In the genomic region with DNA sequence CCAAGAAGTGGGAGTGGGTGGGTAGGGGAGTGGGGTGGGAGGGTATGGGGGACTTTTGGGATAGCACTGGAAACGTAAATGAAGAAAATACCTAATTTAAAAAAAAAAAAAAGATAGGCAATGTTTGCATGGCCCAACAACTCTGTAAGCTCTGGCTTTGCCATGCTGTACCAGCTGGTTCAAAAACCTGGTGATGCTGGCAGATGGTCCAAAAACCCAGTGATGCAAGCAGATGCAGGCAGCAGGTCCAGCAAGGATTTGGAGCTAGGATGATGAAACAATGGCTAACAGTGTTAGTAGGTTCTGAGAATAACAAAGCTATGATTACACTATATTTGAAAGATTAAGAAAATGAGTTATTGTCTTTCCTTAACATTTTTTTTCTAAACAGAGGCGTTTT, we compare ENCODE assay signal across 21 mouse cellular contexts.
A peak's percentile ranks its signal among the peaks of the same experiment; 100 is the strongest.
DNase-seq lines count a peak whose midpoint lies in the region; ATAC-seq lines count a peak whose summit lies in the region.
"Had no signal": no experiment of that assay in that cellular context is flagged by ENCODE, and none has a peak within 500 bp of the region (broad histone marks: within the 10 kb centered on the region; RNA-seq: fewer than 3 reads in every experiment).

No protein-coding gene starts in this region.

- no peak overlapping the region for H3K4me3 ChIP-seq in forebrain, embryonic 15.5 days
- no peak overlapping the region for H3K4me3 ChIP-seq in forebrain, embryonic 11.5 days (ENCODE audit: low read depth, low read length)
- H3K4me3 ChIP-seq: embryonic facial prominence, embryonic 13.5 days; heart, adult 2 months; hindbrain, embryonic 13.5 days; limb, embryonic 13.5 days; midbrain, embryonic 15.5 days had no signal

- DNase-seq in forebrain, embryonic 11.5 days (ENCODE audit: low spot score) = no peak
- peak; percentile 4 for DNase-seq in right cerebral cortex, adult 18-20 months
- no peak for DNase-seq in right cerebral cortex, postnatal 36 days (ENCODE audit: low spot score in 2 of 2)
- peak; percentile 48 to 80 for DNase-seq in layer of hippocampus, adult 18-20 months (ENCODE audit: low spot score in 2 of 2)
- DNase-seq in layer of hippocampus, postnatal 36 days = peak; percentile 58 to 71
- DNase-seq in ovary, postnatal 10 days (ENCODE audit: low spot score) = no peak
- no peak for DNase-seq in kidney, postnatal 25 days
- DNase-seq: adrenal gland, postnatal 25 days; heart, adult 2 months; kidney, adult 11 months; kidney, postnatal 10 days had no signal

- no peaks in the 10 kb centered on the region for H3K36me3 ChIP-seq in forebrain, embryonic 15.5 days
- H3K36me3 ChIP-seq in forebrain, embryonic 11.5 days (ENCODE audit: control insufficient read depth, insufficient read depth, low read length) = no peaks in the 10 kb centered on the region
- H3K36me3 ChIP-seq: embryonic facial prominence, embryonic 13.5 days; hindbrain, embryonic 13.5 days; limb, embryonic 13.5 days; midbrain, embryonic 15.5 days had no signal

- 63% methylated on average over 2 of the region's 2 CpGs for WGBS in forebrain, embryonic 15.5 days
- 91% methylated on average over 2 of the region's 2 CpGs for WGBS in forebrain, embryonic 11.5 days

- no peak overlapping the region for H3K9ac ChIP-seq in forebrain, embryonic 15.5 days (replicated peaks)
- H3K9ac ChIP-seq in forebrain, embryonic 11.5 days (ENCODE audit: low read length) = no peak overlapping the region
- H3K9ac ChIP-seq: embryonic facial prominence, embryonic 13.5 days; hindbrain, embryonic 13.5 days; limb, embryonic 13.5 days; liver, embryonic 14.5 days; midbrain, embryonic 15.5 days had no signal

- H3K9me3 ChIP-seq in forebrain, embryonic 15.5 days = no peaks in the 10 kb centered on the region
- no peaks in the 10 kb centered on the region for H3K9me3 ChIP-seq in forebrain, embryonic 11.5 days (ENCODE audit: control insufficient read depth, low read length)
- H3K9me3 ChIP-seq: embryonic facial prominence, embryonic 13.5 days; hindbrain, embryonic 13.5 days; limb, embryonic 13.5 days; midbrain, embryonic 15.5 days had no signal

- H3K4me2 ChIP-seq in forebrain, embryonic 15.5 days (replicated peaks) = no peak overlapping the region
- no peak overlapping the region for H3K4me2 ChIP-seq in forebrain, embryonic 11.5 days (ENCODE audit: low read depth, low read length, severe bottlenecking)
- H3K4me2 ChIP-seq: embryonic facial prominence, embryonic 13.5 days; hindbrain, embryonic 13.5 days; limb, embryonic 13.5 days; midbrain, embryonic 15.5 days had no signal

- H3K27ac ChIP-seq in forebrain, embryonic 15.5 days (replicated peaks) = no peak overlapping the region
- no peak overlapping the region for H3K27ac ChIP-seq in forebrain, embryonic 11.5 days (ENCODE audit: low read depth, low read length)
- H3K27ac ChIP-seq: embryonic facial prominence, embryonic 13.5 days; heart, adult 2 months; hindbrain, embryonic 13.5 days; limb, embryonic 13.5 days; liver, embryonic 14.5 days; midbrain, embryonic 15.5 days; stomach, postnatal 0 days had no signal

- ATAC-seq in forebrain, embryonic 15.5 days (replicated peaks) = peak; percentile 76; the same call in 1 of the 2 replicates
- ATAC-seq in forebrain, embryonic 11.5 days (replicated peaks; ENCODE audit: low FRiP score) = no peak
- ATAC-seq: activated CD4-positive, CD25-positive, alpha-beta regulatory T cell, adult 4 months; lung, postnatal 0 days; midbrain, embryonic 15.5 days; Patski had no signal

- H3K4me1 ChIP-seq in forebrain, embryonic 15.5 days = 0 out of 2 replicates have a peak, but pooled peaks cover 4% of the 10 kb centered on the region
- no peaks in the 10 kb centered on the region for H3K4me1 ChIP-seq in forebrain, embryonic 11.5 days (replicated peaks; ENCODE audit: control insufficient read depth, insufficient read depth, low read length)
- H3K4me1 ChIP-seq: embryonic facial prominence, embryonic 13.5 days; hindbrain, embryonic 13.5 days; limb, embryonic 13.5 days; midbrain, embryonic 15.5 days had no signal

- H3K27me3 ChIP-seq in forebrain, embryonic 15.5 days = no peaks in the 10 kb centered on the region
- H3K27me3 ChIP-seq in forebrain, embryonic 11.5 days (ENCODE audit: control insufficient read depth, insufficient read depth, low read length) = no peaks in the 10 kb centered on the region
- H3K27me3 ChIP-seq: embryonic facial prominence, embryonic 13.5 days; hindbrain, embryonic 13.5 days; limb, embryonic 13.5 days; midbrain, embryonic 15.5 days; Patski had no signal

Comparison
In these comparisons a context has a peak if more than half of its experiments do, and no peak if none do; other contexts are left out.
1. DNase-seq: peak in right cerebral cortex, adult 18-20 months (single experiment), layer of hippocampus, adult 18-20 months (2 of 2) and layer of hippocampus, postnatal 36 days (2 of 2); none in forebrain, embryonic 11.5 days (single experiment), right cerebral cortex, postnatal 36 days (0 of 2), ovary, postnatal 10 days (single experiment) and kidney, postnatal 25 days (0 of 2).